Mouse (Mus musculus): ENCODE measurements around the gene Inca1.

- no peak for TF ChIP-seq POLR2A (IDR thresholded peaks at IDR 0.05; ENCODE audit: low read depth, low read length)
- no peak for TF ChIP-seq CTCF (conservative IDR thresholded peaks at IDR 0.05; ENCODE audit: insufficient read depth, insufficient read length, low read depth, low read length)
These were observed 58.7 kb downstream of the Inca1 start for GRCm38 (mm10) chr11:70641241-70641640.
